Mouse (Mus musculus) bone marrow, adult 2 months (tissue): ENCODE results near the gene Mettl27. TPM values are rescaled to one million over a fixed set of nuclear protein-coding genes. Genes with fewer than 3 reads are reported as not detected.

Source experiments
- H3K27ac ChIP-seq: fragments of 200-500 bp; 2 replicates; pipeline ENCODE4 v1.5.1; 2012; ENCODE audit warnings: low read depth, mild to moderate bottlenecking, control low read depth, inconsistent platforms, low read length; ENCODE audit not compliant: control insufficient read depth, poor library complexity, insufficient read depth
- H3K4me1 ChIP-seq: fragments of 200-500 bp; 2 replicates; pipeline ENCODE4 v1.6.1; 2011; ENCODE audit warnings: low read length; ENCODE audit not compliant: control insufficient read depth, insufficient read depth
- H3K4me3 ChIP-seq: fragments of 200-500 bp; replicated peaks from 2 replicates; pipeline ENCODE3; 2011; ENCODE audit warnings: mild to moderate bottlenecking, low read depth, low read length, control low read depth; ENCODE audit not compliant: control insufficient read depth
- CTCF ChIP-seq: fragments of 200-500 bp; IDR thresholded peaks from 2 replicates; pipeline ENCODE4 v1.5.1; 2011; ENCODE audit warnings: low read length, control low read depth; ENCODE audit not compliant: control insufficient read depth, insufficient read depth
- POLR2A ChIP-seq: fragments of 200-500 bp; IDR thresholded peaks from 2 replicates; pipeline ENCODE4 v1.6.1; 2011; ENCODE audit warnings: low read depth, mild to moderate bottlenecking, control low read depth, low read length, borderline replicate concordance; ENCODE audit not compliant: control insufficient read depth
- WGBS: fragments of 180-500 bp; shearing (Covaris S2); methylation state at CpG from one replicate; pipeline ENCODE4 v1.1.7; 2018; 5-methylcytosine and 5-hydroxymethylcytosine counted together
- polyA plus RNA-seq: library from polyadenylated mRNA; stranded (reverse); fragments of >200 nt; gene quantifications from 2 replicates; pipeline ENCODE4 v1.2.4, GENCODE M21; 2011; ENCODE audit warnings: low replicate concordance; ENCODE audit not compliant: missing spikeins, insufficient read depth, insufficient read length

The Mettl27 gene
- polyA plus RNA-seq, 1 experiment: 11.4 TPM

DNA sequence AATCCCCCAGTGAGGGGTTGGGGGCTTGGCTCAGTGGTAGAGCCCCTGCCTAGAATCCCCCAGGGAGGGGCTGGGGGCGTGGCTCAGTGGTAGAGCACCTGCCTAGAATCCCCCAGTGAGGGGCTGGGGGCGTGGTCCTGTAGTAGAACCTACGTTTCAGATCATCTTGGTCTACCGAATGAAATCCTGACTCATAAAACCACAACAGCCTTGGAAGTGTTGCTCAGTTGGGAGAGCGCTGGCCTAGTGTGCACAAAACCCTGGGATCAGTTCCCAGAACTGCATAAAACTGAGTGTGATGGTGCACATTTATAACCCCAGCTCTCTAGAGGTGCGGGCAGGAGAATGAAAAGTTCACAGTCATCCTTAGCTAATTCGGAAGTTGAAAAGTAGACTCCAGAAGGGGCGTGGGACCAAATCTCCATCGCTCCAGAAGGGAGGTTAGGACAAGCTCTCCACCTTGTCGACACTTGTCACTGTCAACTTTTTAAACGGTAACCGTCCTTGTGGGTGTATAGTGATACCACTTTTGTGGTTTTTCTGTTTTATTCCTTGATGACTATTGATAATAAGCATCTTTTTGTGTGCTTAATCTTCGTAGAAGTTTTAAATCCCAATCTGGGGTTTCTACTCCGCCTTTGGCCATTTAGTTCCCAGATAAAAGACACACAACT lies 44.5 kb downstream of the Mettl27 start:
- H3K4me1 ChIP-seq: peaks cover 6% of the 10 kb centered on the region

GRCm38 (mm10) chr5:134977837-134978236 lies 45.7 kb downstream of the Mettl27 start:
- WGBS: 62% methylated on average over 4 of the region's 4 CpGs
- no peak overlapping the region for H3K27ac ChIP-seq
- TF ChIP-seq CTCF (no peak), POLR2A (no peak)
- peaks cover 6% of the 10 kb centered on the region for H3K4me1 ChIP-seq
- no peak overlapping the region for H3K4me3 ChIP-seq

More for the DNA sequence above, 44.5 kb downstream of the Mettl27 start:
- no peak for TF ChIP-seq CTCF
- TF ChIP-seq POLR2A: no peak
- 46% methylated on average over 14 of the region's 14 CpGs for WGBS
- no peak overlapping the region for H3K4me3 ChIP-seq
- no peak overlapping the region; the same call in 1 of the 2 replicates for H3K27ac ChIP-seq

DNA sequence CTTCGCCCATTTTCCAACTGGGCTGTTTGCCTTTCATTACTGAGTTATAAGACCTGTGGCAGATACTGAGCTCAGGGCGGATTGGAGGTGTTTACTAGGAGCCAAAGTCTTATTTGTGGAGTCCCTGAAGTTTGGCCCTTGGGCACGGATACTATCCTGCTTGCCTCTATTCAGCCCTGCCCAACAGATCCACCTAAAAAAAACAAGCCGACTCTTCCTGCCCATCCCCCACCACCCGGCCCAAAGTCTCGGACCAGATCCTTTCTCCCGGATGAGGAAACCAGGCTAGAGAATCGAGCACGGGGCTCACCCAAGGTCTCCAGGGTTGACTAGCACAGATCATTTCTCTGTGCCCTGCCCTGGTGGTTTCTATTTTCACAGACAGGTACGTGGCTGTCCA lies 49.0 kb downstream of the Mettl27 start:
- TF ChIP-seq CTCF (no peak), POLR2A (no peak)
- WGBS: 61% methylated on average over 10 of the region's 10 CpGs
- no peak overlapping the region for H3K27ac ChIP-seq
- no peak overlapping the region for H3K4me3 ChIP-seq
- peaks cover 1% of the 10 kb centered on the region; the same call in 1 of the 2 replicates for H3K4me1 ChIP-seq

DNA sequence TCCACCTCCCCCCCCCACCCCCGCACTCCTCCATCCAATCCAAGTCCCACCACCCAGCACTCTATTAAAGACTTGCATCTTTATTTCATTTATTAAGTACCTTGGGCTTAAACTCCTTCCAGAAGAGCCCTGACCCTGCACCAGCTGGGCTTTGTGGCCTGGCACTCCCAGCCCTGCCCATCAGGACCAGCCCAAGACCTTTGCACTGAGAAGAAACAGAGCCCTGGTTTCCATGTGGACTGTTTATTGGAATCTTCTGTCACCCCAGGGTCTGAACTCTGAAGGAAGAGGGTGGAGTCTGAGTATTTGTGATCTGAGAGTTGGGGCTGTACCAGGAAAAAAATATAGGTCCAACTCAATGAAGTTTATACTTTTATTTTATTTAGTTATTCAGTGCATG lies 50.9 kb downstream of the Mettl27 start:
- no peak overlapping the region for H3K4me3 ChIP-seq
- H3K27ac ChIP-seq: no peak overlapping the region
- TF ChIP-seq POLR2A (no peak), CTCF (no peak)
- 73% methylated on average over 1 of the region's 1 CpGs for WGBS
- H3K4me1 ChIP-seq: no peaks in the 10 kb centered on the region; the same call in 1 of the 2 replicates

DNA sequence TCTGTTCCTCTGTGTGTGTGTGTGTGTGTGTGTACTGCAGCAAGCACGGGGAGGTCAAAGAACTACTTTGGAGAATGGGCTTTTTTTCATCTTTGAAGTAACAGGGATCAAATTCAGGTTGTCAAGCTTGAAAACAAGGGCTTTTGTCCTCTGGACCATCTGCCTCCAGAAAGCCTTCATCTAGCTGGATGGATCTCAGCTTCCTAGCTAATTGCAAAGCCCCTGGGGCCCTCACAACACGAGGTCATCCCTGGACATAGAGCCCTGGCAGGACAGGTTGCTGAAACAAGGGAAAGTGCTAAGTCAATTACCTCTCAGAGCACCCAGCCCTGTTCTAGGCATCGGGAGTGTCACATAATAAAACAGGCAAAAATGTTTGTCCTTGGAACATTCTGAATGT lies 51.6 kb downstream of the Mettl27 start:
- WGBS: 57% methylated on average over 3 of the region's 3 CpGs
- H3K27ac ChIP-seq: no peak overlapping the region
- no peaks in the 10 kb centered on the region for H3K4me1 ChIP-seq

DNA sequence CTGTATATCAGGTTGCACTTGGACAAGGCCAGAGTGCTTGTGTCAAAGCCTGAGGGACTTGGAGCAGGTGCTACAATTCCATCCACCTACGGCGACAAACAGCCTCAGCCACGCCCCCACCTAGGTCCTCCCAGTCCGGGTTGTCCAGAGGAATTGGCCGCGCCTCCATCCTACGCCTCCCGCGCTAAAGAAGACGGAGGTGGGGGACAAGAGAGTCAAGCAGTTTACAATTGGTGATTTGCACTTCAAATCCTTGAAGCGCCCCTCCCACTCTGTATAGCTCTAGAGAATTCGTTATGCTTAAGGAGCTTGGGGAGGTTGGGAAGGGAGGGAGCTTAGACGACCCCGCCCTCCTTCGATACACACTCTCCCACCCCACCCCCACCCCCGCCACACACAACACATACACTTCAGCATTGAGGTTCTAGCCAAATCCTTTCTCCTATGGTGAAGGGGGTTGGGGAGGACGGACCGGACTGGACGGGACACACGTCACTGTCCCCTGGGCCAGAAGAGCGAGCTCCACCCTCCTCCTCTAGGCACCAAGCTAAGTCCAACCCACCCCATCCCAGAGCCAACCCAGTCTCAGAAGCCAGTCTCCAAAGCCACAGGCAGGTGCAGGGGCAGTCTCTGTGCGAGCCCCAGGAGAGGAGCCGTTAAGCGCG lies 53.6 kb downstream of the Mettl27 start, which contains the start of gene Cldn3:
Gene Cldn3 (plus strand): TSS at position 582 of the 665 bp plus-strand sequence.
- 7% methylated on average over 25 of the region's 25 CpGs for WGBS
- no peak for TF ChIP-seq CTCF
- Histone ChIP-seq H3K4me3 (no peak within 1 kb of the TSS), H3K4me1 (no peaks in the 10 kb centered on the region), H3K27ac (no peak within 1 kb of the TSS)

More for the DNA sequence above, 51.6 kb downstream of the Mettl27 start:
- no peak for TF ChIP-seq POLR2A
- TF ChIP-seq CTCF: no peak
- H3K4me3 ChIP-seq: no peak overlapping the region

GRCm38 (mm10) chr5:134986298-134987268 lies 54.4 kb downstream of the Mettl27 start:
- Histone ChIP-seq H3K4me1 (no peaks in the 10 kb centered on the region), H3K27ac (no peak overlapping the region), H3K4me3 (no peak overlapping the region)
- TF ChIP-seq POLR2A: no peak
- no peak for TF ChIP-seq CTCF
- WGBS: 7% methylated on average over 79 of the region's 79 CpGs

- H3K27ac ChIP-seq: no peak overlapping the region
- no peaks in the 10 kb centered on the region for H3K4me1 ChIP-seq
- TF ChIP-seq POLR2A (no peak), CTCF (no peak)
- no peak overlapping the region for H3K4me3 ChIP-seq
- 49% methylated on average over 11 of the region's 11 CpGs for WGBS
Observed at GRCm38 (mm10) chr5:134989166-134989565, 57.0 kb downstream of the Mettl27 start.
